Mouse (Mus musculus) E14TG2a.4 (cell line): Measurements from ENCODE around the gene Mbd4.

Experiments
- CTCF ChIP-seq: conservative IDR thresholded peaks from 2 replicates; pipeline ENCODE4 v1.5.1; 2014; ENCODE audit warnings: low read length
- NANOG ChIP-seq: IDR thresholded peaks from 2 replicates; pipeline ENCODE4 v1.6.1; 2014; ENCODE audit warnings: borderline replicate concordance, low read length, mixed read lengths
- POU5F1 ChIP-seq: IDR thresholded peaks from 2 replicates; pipeline ENCODE4 v1.6.1; 2014; ENCODE audit warnings: low read length, borderline replicate concordance

DNA sequence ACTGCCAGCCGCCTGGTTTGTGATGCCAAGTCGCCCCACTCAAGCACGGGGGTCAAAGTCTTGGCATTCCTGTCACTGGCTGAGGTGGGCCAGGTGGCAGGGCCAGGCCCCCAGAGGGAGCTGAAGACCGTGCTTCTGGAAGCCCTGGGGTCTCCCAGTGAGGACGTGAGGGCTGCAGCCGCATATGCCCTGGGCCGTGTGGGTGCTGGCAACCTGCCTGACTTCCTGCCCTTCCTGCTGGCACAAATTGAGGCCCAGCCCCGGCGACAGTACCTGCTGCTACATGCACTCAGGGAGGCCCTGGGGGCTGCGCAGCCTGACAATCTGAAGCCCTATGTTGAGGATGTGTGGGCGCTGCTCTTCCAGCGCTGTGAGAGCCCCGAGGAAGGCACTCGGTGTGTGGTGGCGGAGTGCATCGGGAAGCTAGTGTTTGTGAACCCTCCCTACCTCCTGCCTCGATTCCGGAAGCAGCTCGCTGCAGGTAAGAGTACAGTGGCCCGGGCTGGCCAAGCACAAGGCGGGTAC lies 60.4 kb downstream of the Mbd4 start:
- no peak for TF ChIP-seq CTCF
- TF ChIP-seq NANOG = no peak
- TF ChIP-seq POU5F1 = no peak
